Mouse (Mus musculus): ENCODE data around the gene Dnah6. TPM values are rescaled to one million over a fixed set of nuclear protein-coding genes. Genes with fewer than 3 reads are reported as not detected.

Gene Dnah6
- polyA plus RNA-seq, 1 experiment from 2014 or later = 0.06 TPM

- no peak for ATAC-seq (ENCODE audit: low FRiP score, low TSS enrichment)
- H3K9ac ChIP-seq (replicated peaks; ENCODE audit: low read length) = no peak overlapping the region
- H3K4me2 ChIP-seq (replicated peaks; ENCODE audit: low read depth, low read length) = no peak overlapping the region
- no peaks in the 10 kb centered on the region for H3K9me3 ChIP-seq (ENCODE audit: low read length)
- no peak overlapping the region for H3K27ac ChIP-seq (ENCODE audit: low read length)
- H3K4me1 ChIP-seq (ENCODE audit: insufficient read depth, low read length) = peaks cover 22% of the 10 kb centered on the region
- no peak overlapping the region for H3K4me3 ChIP-seq (ENCODE audit: low read length)
- H3K27me3 ChIP-seq (ENCODE audit: insufficient read depth, low read length) = no peaks in the 10 kb centered on the region
- H3K36me3 ChIP-seq (ENCODE audit: insufficient read depth, low read length) = peaks cover 11% of the 10 kb centered on the region; the same call in 1 of the 2 replicates
Observed at GRCm38 (mm10) chr6:73252396-73252795, 30.9 kb upstream of the Dnah6 start.

- ATAC-seq (ENCODE audit: low FRiP score, low TSS enrichment) = no peak
- Histone ChIP-seq H3K4me3 (ENCODE audit: low read length) (no peak overlapping the region), H3K4me1 (ENCODE audit: insufficient read depth, low read length) (peaks cover 22% of the 10 kb centered on the region), H3K9ac (replicated peaks; ENCODE audit: low read length) (no peak overlapping the region), H3K27ac (ENCODE audit: low read length) (no peak overlapping the region), H3K36me3 (ENCODE audit: insufficient read depth, low read length) (peaks cover 3% of the 10 kb centered on the region; the same call in 1 of the 2 replicates), H3K27me3 (ENCODE audit: insufficient read depth, low read length) (no peaks in the 10 kb centered on the region), H3K4me2 (replicated peaks; ENCODE audit: low read depth, low read length) (no peak overlapping the region), H3K9me3 (ENCODE audit: low read length) (no peaks in the 10 kb centered on the region)
- WGBS = 89% methylated on average over 11 of the region's 11 CpGs
Observed at GRCm38 (mm10) chr6:73251336-73251735, 29.9 kb upstream of the Dnah6 start.

- Histone ChIP-seq H3K36me3 (ENCODE audit: insufficient read depth, low read length) (no peaks in the 10 kb centered on the region), H3K27ac (ENCODE audit: low read length) (no peak overlapping the region), H3K27me3 (ENCODE audit: insufficient read depth, low read length) (no peaks in the 10 kb centered on the region), H3K4me1 (ENCODE audit: insufficient read depth, low read length) (peaks cover 22% of the 10 kb centered on the region), H3K9me3 (ENCODE audit: low read length) (no peaks in the 10 kb centered on the region), H3K4me3 (ENCODE audit: low read length) (no peak overlapping the region), H3K9ac (replicated peaks; ENCODE audit: low read length) (no peak overlapping the region), H3K4me2 (replicated peaks; ENCODE audit: low read depth, low read length) (peak overlapping the region; percentile 86)
- no peak for ATAC-seq (ENCODE audit: low FRiP score, low TSS enrichment)
- WGBS = 85% methylated on average over 4 of the region's 4 CpGs
Observed at GRCm38 (mm10) chr6:73249851-73250250, 28.4 kb upstream of the Dnah6 start.

GRCm38 (mm10) chr6:73249049-73249422, 27.6 kb upstream of the Dnah6 start:
- Histone ChIP-seq H3K9me3 (ENCODE audit: low read length) (no peaks in the 10 kb centered on the region), H3K27ac (ENCODE audit: low read length) (peak overlapping the region; percentile 81), H3K9ac (replicated peaks; ENCODE audit: low read length) (peak overlapping the region; percentile 93), H3K4me2 (replicated peaks; ENCODE audit: low read depth, low read length) (peak overlapping the region; percentile 86), H3K4me1 (ENCODE audit: insufficient read depth, low read length) (peaks cover 15% of the 10 kb centered on the region), H3K4me3 (ENCODE audit: low read length) (peak overlapping the region; percentile 99), H3K27me3 (ENCODE audit: insufficient read depth, low read length) (no peaks in the 10 kb centered on the region), H3K36me3 (ENCODE audit: insufficient read depth, low read length) (no peaks in the 10 kb centered on the region)
- 4% methylated on average over 12 of the region's 12 CpGs for WGBS
- ATAC-seq (ENCODE audit: low FRiP score, low TSS enrichment) = no peak

GRCm38 (mm10) chr6:73248237-73249048, 27.0 kb upstream of the Dnah6 start, which contains the start of gene Suclg1:
Gene Suclg1 (plus strand): TSS chr6:73248382.
- Histone ChIP-seq H3K36me3 (ENCODE audit: insufficient read depth, low read length) (no peaks in the 10 kb centered on the region), H3K4me2 (replicated peaks; ENCODE audit: low read depth, low read length) (peak within 1 kb of the TSS; percentile 86), H3K4me1 (ENCODE audit: insufficient read depth, low read length) (peaks cover 15% of the 10 kb centered on the region), H3K9ac (replicated peaks; ENCODE audit: low read length) (peak within 1 kb of the TSS; percentile 93), H3K4me3 (ENCODE audit: low read length) (peak within 1 kb of the TSS; percentile 99), H3K27ac (ENCODE audit: low read length) (peak within 1 kb of the TSS; percentile 81), H3K27me3 (ENCODE audit: insufficient read depth, low read length) (no peaks in the 10 kb centered on the region), H3K9me3 (ENCODE audit: low read length) (no peaks in the 10 kb centered on the region)
- WGBS = under 1% methylated on average over 57 of the region's 58 CpGs
- peak; percentile 96 for ATAC-seq (ENCODE audit: low FRiP score, low TSS enrichment)

GRCm38 (mm10) chr6:73247452-73247851, 26.0 kb upstream of the Dnah6 start:
- Histone ChIP-seq H3K4me3 (ENCODE audit: low read length) (peak overlapping the region; percentile 99), H3K27me3 (ENCODE audit: insufficient read depth, low read length) (no peaks in the 10 kb centered on the region), H3K27ac (ENCODE audit: low read length) (no peak overlapping the region), H3K9me3 (ENCODE audit: low read length) (no peaks in the 10 kb centered on the region), H3K9ac (replicated peaks; ENCODE audit: low read length) (no peak overlapping the region), H3K4me2 (replicated peaks; ENCODE audit: low read depth, low read length) (peak overlapping the region; percentile 86), H3K36me3 (ENCODE audit: insufficient read depth, low read length) (no peaks in the 10 kb centered on the region), H3K4me1 (ENCODE audit: insufficient read depth, low read length) (peaks cover 15% of the 10 kb centered on the region)
- 46% methylated on average over 4 of the region's 4 CpGs for WGBS
- ATAC-seq (ENCODE audit: low FRiP score, low TSS enrichment) = no peak

GRCm38 (mm10) chr6:73246821-73247220, 25.4 kb upstream of the Dnah6 start:
- Histone ChIP-seq H3K4me2 (replicated peaks; ENCODE audit: low read depth, low read length) (no peak overlapping the region), H3K9ac (replicated peaks; ENCODE audit: low read length) (no peak overlapping the region), H3K4me1 (ENCODE audit: insufficient read depth, low read length) (peaks cover 15% of the 10 kb centered on the region), H3K27ac (ENCODE audit: low read length) (no peak overlapping the region), H3K9me3 (ENCODE audit: low read length) (no peaks in the 10 kb centered on the region), H3K27me3 (ENCODE audit: insufficient read depth, low read length) (no peaks in the 10 kb centered on the region), H3K4me3 (ENCODE audit: low read length) (no peak overlapping the region), H3K36me3 (ENCODE audit: insufficient read depth, low read length) (no peaks in the 10 kb centered on the region)
- WGBS = 84% methylated on average over 2 of the region's 2 CpGs
- ATAC-seq (ENCODE audit: low FRiP score, low TSS enrichment) = no peak

GRCm38 (mm10) chr6:73235650-73236049, 14.2 kb upstream of the Dnah6 start:
- no peaks in the 10 kb centered on the region for H3K27me3 ChIP-seq (ENCODE audit: insufficient read depth, low read length)
- no peak overlapping the region for H3K4me3 ChIP-seq (ENCODE audit: low read length)
- no peaks in the 10 kb centered on the region for H3K36me3 ChIP-seq (ENCODE audit: insufficient read depth, low read length)
- ATAC-seq (ENCODE audit: low FRiP score, low TSS enrichment) = no peak
- H3K27ac ChIP-seq (ENCODE audit: low read length) = no peak overlapping the region
- WGBS = 79% methylated on average over 3 of the region's 3 CpGs
- peaks cover 5% of the 10 kb centered on the region for H3K9me3 ChIP-seq (ENCODE audit: low read length)
- no peak overlapping the region for H3K9ac ChIP-seq (replicated peaks; ENCODE audit: low read length)
- H3K4me2 ChIP-seq (replicated peaks; ENCODE audit: low read depth, low read length) = no peak overlapping the region
- no peaks in the 10 kb centered on the region for H3K4me1 ChIP-seq (ENCODE audit: insufficient read depth, low read length)

GRCm38 (mm10) chr6:73234302-73234900, 12.9 kb upstream of the Dnah6 start:
- ATAC-seq (ENCODE audit: low FRiP score, low TSS enrichment) = no peak
- Histone ChIP-seq H3K27me3 (ENCODE audit: insufficient read depth, low read length) (no peaks in the 10 kb centered on the region), H3K36me3 (ENCODE audit: insufficient read depth, low read length) (no peaks in the 10 kb centered on the region), H3K4me2 (replicated peaks; ENCODE audit: low read depth, low read length) (no peak overlapping the region), H3K9me3 (ENCODE audit: low read length) (peaks cover 5% of the 10 kb centered on the region), H3K4me3 (ENCODE audit: low read length) (no peak overlapping the region), H3K9ac (replicated peaks; ENCODE audit: low read length) (no peak overlapping the region), H3K4me1 (ENCODE audit: insufficient read depth, low read length) (no peaks in the 10 kb centered on the region), H3K27ac (ENCODE audit: low read length) (no peak overlapping the region)
- 81% methylated on average over 6 of the region's 6 CpGs for WGBS

- H3K4me2 ChIP-seq (replicated peaks; ENCODE audit: low read depth, low read length) = no peak overlapping the region
- H3K27me3 ChIP-seq (ENCODE audit: insufficient read depth, low read length) = no peaks in the 10 kb centered on the region
- ATAC-seq (ENCODE audit: low FRiP score, low TSS enrichment) = no peak
- H3K9me3 ChIP-seq (ENCODE audit: low read length) = peaks cover 5% of the 10 kb centered on the region
- H3K4me3 ChIP-seq (ENCODE audit: low read length) = no peak overlapping the region
- peaks cover 4% of the 10 kb centered on the region; the same call in 1 of the 2 replicates for H3K4me1 ChIP-seq (ENCODE audit: insufficient read depth, low read length)
- 96% methylated on average over 6 of the region's 6 CpGs for WGBS
- no peak overlapping the region for H3K9ac ChIP-seq (replicated peaks; ENCODE audit: low read length)
- no peaks in the 10 kb centered on the region for H3K36me3 ChIP-seq (ENCODE audit: insufficient read depth, low read length)
- H3K27ac ChIP-seq (ENCODE audit: low read length) = no peak overlapping the region
Observed at GRCm38 (mm10) chr6:73233202-73233726, 11.8 kb upstream of the Dnah6 start.
